Mouse (Mus musculus) bone marrow macrophage, adult 2 months (primary cell): ENCODE results near the gene Polm.
A peak's percentile ranks its signal among the peaks of the same experiment; 100 is the strongest.

Source experiments
- CTCF ChIP-seq: IDR thresholded peaks from 2 replicates; pipeline ENCODE4 v1.5.1; 2012; ENCODE audit warnings: low read depth, mild to moderate bottlenecking, low read length, moderate library complexity
- POLR2A ChIP-seq: IDR thresholded peaks from 2 replicates; pipeline ENCODE4 v1.6.1; 2012; ENCODE audit warnings: mild to moderate bottlenecking, low read depth, low read length, borderline replicate concordance

GRCm38 (mm10) chr11:5886187-5886586, 48.4 kb upstream of the Polm start:
- TF ChIP-seq CTCF (peak; percentile 71), POLR2A (no peak)
